Mouse (Mus musculus): ENCODE data around the gene Adck2. TPM values are rescaled to one million over a fixed set of nuclear protein-coding genes. Genes with fewer than 3 reads are reported as not detected.

The Adck2 gene
- polyA plus RNA-seq, 1 experiment = 23.3 TPM

DNA sequence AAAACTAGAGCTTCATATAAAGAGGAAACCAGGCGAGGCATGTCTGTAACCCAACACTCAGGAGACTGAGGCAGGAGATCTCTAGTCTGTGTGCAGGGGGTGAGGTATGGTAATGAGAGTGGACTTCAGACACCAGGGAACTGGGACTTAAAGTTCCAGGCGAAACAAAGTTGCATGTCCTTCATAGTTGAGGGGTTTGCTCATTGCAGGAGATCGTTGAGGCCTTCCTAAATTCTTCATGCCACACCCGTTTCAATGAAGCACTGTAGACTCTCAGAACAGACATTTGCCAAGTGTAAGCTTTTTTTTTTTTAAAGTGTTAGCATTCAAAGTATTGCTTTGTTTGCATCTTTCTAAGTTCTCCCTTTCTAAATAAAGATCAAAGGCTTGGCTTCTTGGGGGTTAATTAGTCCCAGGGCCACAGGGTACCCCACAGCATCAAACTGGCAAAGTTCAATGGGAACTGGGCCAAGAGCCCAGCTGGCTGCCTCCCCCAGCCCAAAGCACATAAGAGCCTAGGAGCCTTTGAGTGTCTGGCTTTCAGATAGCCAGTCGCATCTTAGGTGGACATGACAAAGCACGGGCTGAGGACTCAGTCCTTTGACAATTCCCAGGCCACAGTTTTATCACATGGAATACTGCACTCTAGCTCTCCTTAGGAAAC, 14.3 kb upstream of the Adck2 start:
- no peak for TF ChIP-seq CTCF (IDR thresholded peaks at IDR 0.05; ENCODE audit: borderline replicate concordance, extremely low read depth, insufficient read depth, insufficient read length)
- no peak for TF ChIP-seq POLR2A (IDR thresholded peaks at IDR 0.05; ENCODE audit: borderline replicate concordance, extremely low read depth, insufficient read depth, insufficient read length, poor library complexity, severe bottlenecking)

DNA sequence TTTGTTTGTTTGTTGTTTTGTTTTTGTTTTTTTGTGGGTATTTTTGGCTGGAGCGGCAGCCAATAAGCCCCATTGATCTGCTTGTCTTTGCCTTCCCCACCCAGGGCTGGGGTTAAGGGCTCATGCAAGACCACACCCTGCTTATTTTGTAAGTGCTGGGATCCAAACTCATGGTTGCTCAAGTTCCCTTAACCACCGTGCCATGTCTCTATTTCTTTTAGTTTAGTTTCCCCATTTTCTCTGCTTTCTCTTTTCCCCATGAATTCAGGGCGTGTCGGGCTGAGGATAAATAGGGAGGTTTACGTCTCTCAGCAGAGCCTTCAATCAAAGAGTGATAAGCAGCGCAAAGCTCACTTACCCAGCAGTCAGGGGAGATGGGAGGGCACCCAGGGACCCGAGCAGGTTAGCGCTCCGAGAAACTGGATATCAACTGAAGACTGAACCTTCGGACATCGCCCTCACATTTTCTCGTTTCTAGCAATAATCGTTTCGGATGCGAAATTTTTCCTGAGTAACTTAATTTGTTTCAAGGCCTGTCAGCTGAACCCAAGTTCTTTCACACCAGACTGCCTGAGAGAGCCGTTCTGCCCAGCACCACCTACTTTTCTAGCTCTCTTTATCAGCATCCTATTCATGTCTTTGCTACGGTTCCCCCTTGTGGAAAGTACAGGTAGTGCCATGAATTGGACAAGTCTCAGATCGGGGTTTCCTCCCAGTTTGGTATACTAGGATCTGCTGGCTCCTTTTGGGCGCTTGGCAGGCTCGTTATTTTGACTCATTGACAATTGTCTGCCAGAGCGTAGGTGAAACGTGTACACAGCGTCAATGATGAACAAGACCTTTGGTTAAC, 11.3 kb upstream of the Adck2 start:
- DNase-seq (ENCODE audit: low read depth) = peak; percentile 95

More for the DNA sequence above, 14.3 kb upstream of the Adck2 start:
- peak; percentile 54 for DNase-seq (ENCODE audit: low read depth)

DNA sequence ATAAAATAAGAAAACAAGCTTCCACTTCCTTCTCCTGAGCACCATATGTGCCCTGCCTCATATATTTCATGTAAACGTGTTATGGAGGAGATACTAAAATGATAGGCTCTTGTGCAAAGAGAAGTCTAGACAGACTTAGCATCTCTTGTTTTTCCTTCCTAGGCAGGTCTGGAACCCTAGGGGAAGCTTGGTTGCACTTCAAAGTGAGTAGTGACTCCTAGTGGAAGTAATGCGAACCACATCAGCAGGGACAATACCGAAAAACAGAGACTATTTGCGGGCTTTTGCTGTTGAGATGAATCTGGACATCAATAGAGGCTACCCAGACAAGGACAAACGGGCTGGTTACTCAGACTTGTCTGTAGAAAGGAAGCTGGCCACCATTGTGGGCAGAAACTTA, 6.1 kb upstream of the Adck2 start:
- DNase-seq (ENCODE audit: low read depth) = peak; percentile 83
- TF ChIP-seq CTCF (IDR thresholded peaks at IDR 0.05; ENCODE audit: borderline replicate concordance, extremely low read depth, insufficient read depth, insufficient read length) = peak; percentile 67; the same call in 1 of the 2 replicates
- TF ChIP-seq POLR2A (IDR thresholded peaks at IDR 0.05; ENCODE audit: borderline replicate concordance, extremely low read depth, insufficient read depth, insufficient read length, poor library complexity, severe bottlenecking) = no peak

More for the DNA sequence above, 11.3 kb upstream of the Adck2 start:
- no peak for TF ChIP-seq POLR2A (IDR thresholded peaks at IDR 0.05; ENCODE audit: borderline replicate concordance, extremely low read depth, insufficient read depth, insufficient read length, poor library complexity, severe bottlenecking)
- TF ChIP-seq CTCF (IDR thresholded peaks at IDR 0.05; ENCODE audit: borderline replicate concordance, extremely low read depth, insufficient read depth, insufficient read length) = peak; percentile 79; the same call in 1 of the 2 replicates

DNA sequence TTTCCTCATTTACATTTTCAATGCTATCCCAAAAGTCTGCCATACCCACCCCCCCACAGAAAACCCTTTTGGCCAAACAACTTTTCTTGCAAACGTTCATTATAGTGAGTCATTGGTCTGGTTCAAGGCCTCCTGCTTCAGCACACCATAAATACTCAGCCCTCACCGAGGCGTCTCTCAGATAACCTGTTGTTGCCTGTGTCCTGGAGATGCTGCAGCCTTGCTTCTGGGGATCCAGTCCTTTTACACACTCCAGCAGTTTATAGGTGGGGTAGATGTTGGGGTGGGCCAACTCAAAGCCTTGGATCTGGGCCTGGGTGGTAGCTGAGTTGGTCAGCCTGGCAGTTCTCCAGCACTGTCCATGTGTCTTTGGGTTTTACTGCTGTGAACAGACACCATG, 3.2 kb upstream of the Adck2 start:
- DNase-seq (ENCODE audit: low read depth) = no peak
- TF ChIP-seq CTCF (IDR thresholded peaks at IDR 0.05; ENCODE audit: borderline replicate concordance, extremely low read depth, insufficient read depth, insufficient read length) (no peak), POLR2A (IDR thresholded peaks at IDR 0.05; ENCODE audit: borderline replicate concordance, extremely low read depth, insufficient read depth, insufficient read length, poor library complexity, severe bottlenecking) (no peak)

DNA sequence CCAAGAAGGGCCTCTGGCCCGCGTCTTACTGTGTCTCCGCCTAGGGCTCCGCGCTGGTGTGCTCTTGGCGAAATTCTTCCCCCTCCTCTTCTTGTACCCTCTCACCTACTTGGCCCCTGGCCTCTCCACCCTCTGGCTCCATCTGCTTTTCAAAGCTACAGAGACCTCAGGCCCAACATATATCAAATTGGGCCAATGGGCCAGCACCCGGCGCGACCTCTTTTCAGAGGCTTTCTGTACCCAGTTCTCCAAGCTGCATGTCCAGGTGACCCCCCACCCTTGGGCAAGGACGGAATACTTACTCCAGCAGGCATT, 839 bp downstream of the Adck2 start:
- TF ChIP-seq CTCF (IDR thresholded peaks at IDR 0.05; ENCODE audit: borderline replicate concordance, extremely low read depth, insufficient read depth, insufficient read length) (no peak), POLR2A (IDR thresholded peaks at IDR 0.05; ENCODE audit: borderline replicate concordance, extremely low read depth, insufficient read depth, insufficient read length, poor library complexity, severe bottlenecking) (no peak)
- no peak for DNase-seq (ENCODE audit: low read depth)

DNA sequence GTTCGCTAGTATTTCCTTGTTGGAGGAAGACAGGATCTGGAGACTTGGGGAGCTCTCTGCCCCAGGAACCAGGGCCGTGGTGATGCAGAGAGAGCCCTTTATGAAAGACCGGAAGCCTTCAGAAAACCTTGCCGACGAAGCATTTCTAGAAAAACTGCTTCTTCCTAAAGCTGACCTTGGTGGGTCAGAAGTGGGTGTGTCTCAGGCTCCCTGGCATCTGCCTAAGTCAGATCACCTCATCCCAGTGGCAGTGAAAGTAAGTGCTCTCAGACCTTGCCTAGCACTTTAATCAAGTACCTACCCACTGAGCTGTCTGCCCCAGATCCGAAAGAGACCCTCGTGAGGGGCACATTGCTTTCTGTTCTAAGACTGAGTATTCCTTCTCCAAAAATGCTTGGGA, 1.3 kb downstream of the Adck2 start:
- TF ChIP-seq POLR2A (IDR thresholded peaks at IDR 0.05; ENCODE audit: borderline replicate concordance, extremely low read depth, insufficient read depth, insufficient read length, poor library complexity, severe bottlenecking) (no peak), CTCF (IDR thresholded peaks at IDR 0.05; ENCODE audit: borderline replicate concordance, extremely low read depth, insufficient read depth, insufficient read length) (no peak)

DNA sequence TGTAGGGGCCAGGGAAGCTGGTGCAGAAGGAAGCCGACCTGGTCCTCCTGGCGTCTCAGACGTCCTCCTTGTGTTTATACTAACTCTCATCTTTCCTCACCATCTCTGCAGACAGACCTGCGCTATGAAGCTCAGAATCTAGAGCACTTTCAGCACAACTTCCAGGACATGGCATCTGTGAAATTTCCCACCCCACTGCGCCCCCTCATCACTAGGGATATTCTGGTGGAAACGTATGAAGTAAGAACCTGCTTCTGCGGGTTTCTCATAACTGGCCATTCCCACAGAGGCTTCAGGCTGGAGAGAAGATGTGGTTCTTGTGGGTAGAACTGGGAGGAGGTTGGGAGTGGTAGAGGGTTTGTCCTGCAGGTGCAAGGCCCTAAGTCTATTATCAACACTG, 5.9 kb downstream of the Adck2 start:
- no peak for DNase-seq (ENCODE audit: low read depth)
- TF ChIP-seq CTCF (IDR thresholded peaks at IDR 0.05; ENCODE audit: borderline replicate concordance, extremely low read depth, insufficient read depth, insufficient read length) = no peak
- TF ChIP-seq POLR2A (IDR thresholded peaks at IDR 0.05; ENCODE audit: borderline replicate concordance, extremely low read depth, insufficient read depth, insufficient read length, poor library complexity, severe bottlenecking) = no peak

More for the DNA sequence above, 1.3 kb downstream of the Adck2 start:
- no peak for DNase-seq (ENCODE audit: low read depth)

DNA sequence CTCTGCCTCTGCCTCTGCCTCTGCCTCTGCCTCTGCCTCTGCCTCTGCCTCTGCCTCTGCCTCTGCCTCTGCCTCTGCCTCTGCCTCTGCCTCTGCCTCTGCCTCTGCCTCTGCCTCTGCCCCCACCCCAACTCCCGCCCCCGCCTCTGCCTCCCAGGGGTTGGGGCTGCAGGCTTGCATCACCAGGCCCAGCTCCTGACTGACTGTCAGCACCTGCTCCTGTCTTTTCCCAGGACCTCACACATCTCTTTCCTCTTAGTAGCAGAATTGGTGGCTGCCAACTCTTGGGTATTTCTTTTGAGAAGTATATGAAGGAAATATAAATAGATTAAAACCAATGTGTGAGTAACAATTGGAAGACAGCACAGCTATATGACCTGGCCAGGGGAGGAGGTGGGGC, 6.9 kb downstream of the Adck2 start:
- no peak for DNase-seq (ENCODE audit: low read depth)
- no peak for TF ChIP-seq CTCF (IDR thresholded peaks at IDR 0.05; ENCODE audit: borderline replicate concordance, extremely low read depth, insufficient read depth, insufficient read length)
- no peak for TF ChIP-seq POLR2A (IDR thresholded peaks at IDR 0.05; ENCODE audit: borderline replicate concordance, extremely low read depth, insufficient read depth, insufficient read length, poor library complexity, severe bottlenecking)

DNA sequence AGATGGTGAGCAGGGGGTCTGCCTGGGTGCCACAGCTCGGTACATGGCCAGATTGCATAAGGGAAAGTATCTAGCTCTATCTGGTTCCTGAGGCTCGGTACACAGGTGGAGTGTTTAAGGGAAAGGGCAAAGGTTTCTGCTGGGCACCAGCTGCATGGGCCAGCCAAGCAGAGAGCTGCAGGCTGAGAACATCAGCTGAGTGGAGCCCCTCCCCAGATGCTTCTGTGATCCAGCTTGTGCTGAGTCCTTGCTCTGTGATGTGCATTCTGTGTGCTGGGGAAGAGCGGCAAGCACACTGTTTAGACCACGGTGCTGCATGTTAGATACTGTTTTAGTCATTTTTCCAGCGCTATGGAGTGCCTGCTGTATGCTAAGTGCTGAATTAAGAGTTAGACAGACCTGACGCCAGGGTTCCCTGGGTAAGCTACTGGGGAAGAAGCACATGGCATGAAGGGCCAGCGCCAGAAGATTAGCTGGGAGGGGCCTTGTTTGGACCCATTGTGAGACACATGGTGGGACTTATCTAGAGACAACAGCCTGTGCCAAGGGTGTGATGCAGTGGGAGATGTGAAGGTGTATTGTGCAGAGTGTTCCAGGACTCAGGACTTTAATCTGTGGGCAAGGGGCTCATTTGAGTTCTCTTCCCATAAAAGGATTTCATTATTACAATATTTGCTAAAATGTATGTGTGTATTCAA, 7.6 kb downstream of the Adck2 start:
- TF ChIP-seq POLR2A (IDR thresholded peaks at IDR 0.05; ENCODE audit: borderline replicate concordance, extremely low read depth, insufficient read depth, insufficient read length, poor library complexity, severe bottlenecking) (no peak), CTCF (IDR thresholded peaks at IDR 0.05; ENCODE audit: borderline replicate concordance, extremely low read depth, insufficient read depth, insufficient read length) (no peak)
- DNase-seq (ENCODE audit: low read depth) = no peak

DNA sequence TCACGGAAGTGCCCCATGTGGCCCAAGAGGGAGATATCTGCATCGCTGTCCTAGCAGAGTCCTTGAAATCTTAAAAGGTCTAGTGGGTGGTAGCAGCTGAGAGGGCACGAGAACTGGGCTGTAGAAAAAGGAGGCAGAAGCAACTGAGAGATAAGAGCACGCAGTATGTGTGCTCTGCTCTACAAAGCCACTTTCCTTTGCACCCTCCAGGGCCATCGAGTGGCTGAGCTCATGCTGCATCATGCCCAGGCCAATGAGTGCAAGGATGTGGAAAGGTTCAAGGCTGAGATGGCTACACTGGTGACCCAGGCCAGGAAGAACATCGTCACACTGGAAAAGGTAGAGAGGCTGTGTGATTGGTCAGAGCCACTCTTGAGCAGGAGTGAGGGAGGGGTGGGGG, 11.8 kb downstream of the Adck2 start, which contains the start of gene Gm42420:
Gene Gm42420, plus strand, starts transcription at position 237 of the 400 bp plus-strand sequence.
- DNase-seq (ENCODE audit: low read depth) = no peak
- TF ChIP-seq CTCF (IDR thresholded peaks at IDR 0.05; ENCODE audit: borderline replicate concordance, extremely low read depth, insufficient read depth, insufficient read length) (no peak), POLR2A (IDR thresholded peaks at IDR 0.05; ENCODE audit: borderline replicate concordance, extremely low read depth, insufficient read depth, insufficient read length, poor library complexity, severe bottlenecking) (no peak)

DNA sequence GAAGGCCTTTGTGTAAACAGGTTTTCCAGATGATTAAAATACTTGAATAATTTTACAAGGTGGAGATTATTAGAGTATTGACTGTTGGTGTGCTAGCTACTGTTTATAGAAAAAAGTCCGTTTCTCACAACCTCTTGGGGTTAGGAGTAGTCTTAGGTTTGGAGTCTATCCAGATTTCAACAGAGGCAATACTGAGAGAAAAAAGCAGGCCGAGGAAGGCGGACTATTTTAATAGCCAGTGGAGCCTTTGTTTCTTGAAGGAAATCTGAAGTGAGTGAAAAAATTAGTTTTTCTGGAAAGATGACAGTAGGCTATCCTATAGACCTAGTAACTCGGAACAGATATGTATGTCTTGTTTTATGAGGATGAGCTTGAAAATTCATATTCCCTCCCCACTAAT, 17.8 kb downstream of the Adck2 start:
- DNase-seq (ENCODE audit: low read depth) = no peak
- no peak for TF ChIP-seq POLR2A (IDR thresholded peaks at IDR 0.05; ENCODE audit: borderline replicate concordance, extremely low read depth, insufficient read depth, insufficient read length, poor library complexity, severe bottlenecking)
- no peak for TF ChIP-seq CTCF (IDR thresholded peaks at IDR 0.05; ENCODE audit: borderline replicate concordance, extremely low read depth, insufficient read depth, insufficient read length)

Measured in brain, embryonic 14.5 days (tissue).